ENCODE assay signal across 9 mouse cellular contexts in genomic region chr19:23401469-23402135, GRCm38 (mm10). TPM values are rescaled to one million over a fixed set of nuclear protein-coding genes. Genes with fewer than 3 reads are reported as not detected.
DNase-seq lines count a peak whose midpoint lies in the region; ATAC-seq lines count a peak whose summit lies in the region.
"Had no signal": no experiment of that assay in that cellular context is flagged by ENCODE, and none has a peak within 500 bp of the region (broad histone marks: within the 10 kb centered on the region; RNA-seq: fewer than 3 reads in every experiment).

No protein-coding gene starts in this region.

- 0 out of 2 replicates have a peak, but pooled peaks have one; percentile 52 for ATAC-seq in midbrain, embryonic 11.5 days (ENCODE audit: low FRiP score)
- ATAC-seq in midbrain, embryonic 16.5 days: no peak
- ATAC-seq in forebrain, embryonic 12.5 days (ENCODE audit: low FRiP score): peak; percentile 64; the same call in 1 of the 2 replicates

- peak; percentile 88 for DNase-seq in midbrain, embryonic 11.5 days (ENCODE audit: low spot score, missing footprints)
- peak; percentile 62 for DNase-seq in lung, postnatal 10 days
- DNase-seq in yolk sac, embryonic 10.5 days (ENCODE audit: low spot score): peak; percentile 2
- no peak for DNase-seq in gastrocnemius, postnatal 14 days
- DNase-seq in gastrocnemius, postnatal 25 days: no peak

- no peaks in the 10 kb centered on the region for H3K4me1 ChIP-seq in midbrain, embryonic 11.5 days (ENCODE audit: control insufficient read depth, insufficient read depth, low read length)
- no peaks in the 10 kb centered on the region for H3K4me1 ChIP-seq in midbrain, embryonic 16.5 days (ENCODE audit: control insufficient read depth, insufficient read depth, low read length)
- H3K4me1 ChIP-seq in forebrain, embryonic 12.5 days: peaks cover 7% of the 10 kb centered on the region; the same call in 1 of the 2 replicates
- H3K4me1 ChIP-seq: embryonic facial prominence, embryonic 13.5 days; limb, embryonic 13.5 days had no signal

- WGBS in midbrain, embryonic 11.5 days: 57% methylated on average over 12 of the region's 12 CpGs
- WGBS in midbrain, embryonic 16.5 days: 37% methylated on average over 12 of the region's 12 CpGs
- 39% methylated on average over 12 of the region's 12 CpGs for WGBS in forebrain, embryonic 12.5 days

- intact Hi-C loops in gastrocnemius, postnatal 14 days (cut with DNase I; ENCODE audit: low total_unique reads): no loop called here

- no peaks in the 10 kb centered on the region for H3K36me3 ChIP-seq in midbrain, embryonic 11.5 days (ENCODE audit: control insufficient read depth, insufficient read depth, low read length)
- no peaks in the 10 kb centered on the region for H3K36me3 ChIP-seq in midbrain, embryonic 16.5 days (ENCODE audit: control insufficient read depth, insufficient read depth, low read length)
- no peaks in the 10 kb centered on the region for H3K36me3 ChIP-seq in forebrain, embryonic 12.5 days (replicated peaks)
- H3K36me3 ChIP-seq: embryonic facial prominence, embryonic 13.5 days; limb, embryonic 13.5 days had no signal

- H3K9ac ChIP-seq in midbrain, embryonic 11.5 days (ENCODE audit: low read length): no peak overlapping the region
- no peak overlapping the region for H3K9ac ChIP-seq in midbrain, embryonic 16.5 days (ENCODE audit: low read depth, low read length)
- H3K9ac ChIP-seq in forebrain, embryonic 12.5 days: no peak overlapping the region
- H3K9ac ChIP-seq: embryonic facial prominence, embryonic 13.5 days; limb, embryonic 13.5 days had no signal

- no peak overlapping the region for H3K4me3 ChIP-seq in midbrain, embryonic 11.5 days (ENCODE audit: low read depth, low read length)
- H3K4me3 ChIP-seq in midbrain, embryonic 16.5 days (ENCODE audit: low read depth, low read length): no peak overlapping the region
- H3K4me3 ChIP-seq in forebrain, embryonic 12.5 days (replicated peaks): no peak overlapping the region
- H3K4me3 ChIP-seq: embryonic facial prominence, embryonic 13.5 days; limb, embryonic 13.5 days had no signal

- no peak overlapping the region for H3K4me2 ChIP-seq in midbrain, embryonic 11.5 days
- H3K4me2 ChIP-seq in midbrain, embryonic 16.5 days (ENCODE audit: low read length): no peak overlapping the region
- no peak overlapping the region for H3K4me2 ChIP-seq in forebrain, embryonic 12.5 days
- H3K4me2 ChIP-seq: embryonic facial prominence, embryonic 13.5 days; limb, embryonic 13.5 days had no signal

- no peak overlapping the region for H3K27ac ChIP-seq in midbrain, embryonic 11.5 days (ENCODE audit: low read depth, low read length)
- H3K27ac ChIP-seq in midbrain, embryonic 16.5 days (ENCODE audit: low read length): no peak overlapping the region
- H3K27ac ChIP-seq in forebrain, embryonic 12.5 days: no peak overlapping the region
- H3K27ac ChIP-seq: embryonic facial prominence, embryonic 13.5 days; limb, embryonic 13.5 days had no signal

- H3K9me3 ChIP-seq in midbrain, embryonic 11.5 days (ENCODE audit: control insufficient read depth, low read length): no peaks in the 10 kb centered on the region
- H3K9me3 ChIP-seq in midbrain, embryonic 16.5 days (replicated peaks; ENCODE audit: control insufficient read depth, low read length, poor library complexity, severe bottlenecking): no peaks in the 10 kb centered on the region
- H3K9me3 ChIP-seq in forebrain, embryonic 12.5 days: no peaks in the 10 kb centered on the region
- H3K9me3 ChIP-seq: embryonic facial prominence, embryonic 13.5 days; limb, embryonic 13.5 days had no signal

- no peaks in the 10 kb centered on the region for H3K27me3 ChIP-seq in midbrain, embryonic 11.5 days (ENCODE audit: control insufficient read depth, insufficient read depth, low read length)
- no peaks in the 10 kb centered on the region for H3K27me3 ChIP-seq in midbrain, embryonic 16.5 days (ENCODE audit: control insufficient read depth, insufficient read depth, low read depth, low read length)
- peaks cover 22% of the 10 kb centered on the region; the same call in 1 of the 2 replicates for H3K27me3 ChIP-seq in forebrain, embryonic 12.5 days
- H3K27me3 ChIP-seq: embryonic facial prominence, embryonic 13.5 days; limb, embryonic 13.5 days had no signal

RNA-seq across cellular contexts. Expression of gene Mamdc2, which starts 46.6 kb away (rescaled TPM):
- polyA plus RNA-seq in midbrain, embryonic 11.5 days (2014; fragmentation: Nextera tagmentation; extraction: Ambion mirVana): 1.5 and 1.9 TPM in 2 replicates
- polyA plus RNA-seq in midbrain, embryonic 16.5 days (2015; fragmentation: Nextera tagmentation; extraction: Ambion mirVana): 2.4 and 4.2 TPM in 2 replicates
- 0.62 and 1.5 TPM in 2 replicates for polyA plus RNA-seq in forebrain, embryonic 12.5 days (2016; fragmentation: Nextera tagmentation; extraction: Ambion mirVana)
- total RNA-seq in gastrocnemius, postnatal 14 days (2021): 1 to 10 TPM; 2.4 to 2.5 TPM
- total RNA-seq in gastrocnemius, postnatal 25 days (2021): 1 to 10 TPM in 1 of 2 experiments, under 1 TPM in 1; 0.78 to 1.1 TPM

Comparison
In these comparisons a context has a peak if more than half of its experiments do, and no peak if none do; other contexts are left out.
1. DNase-seq: peak in midbrain, embryonic 11.5 days (single experiment), lung, postnatal 10 days (single experiment) and yolk sac, embryonic 10.5 days (single experiment); none in gastrocnemius, postnatal 14 days (single experiment) and gastrocnemius, postnatal 25 days (single experiment).